Mouse (Mus musculus): Measurements from ENCODE around the gene Rps13. TPM values are rescaled to one million over a fixed set of nuclear protein-coding genes. Genes with fewer than 3 reads are reported as not detected.

Gene Rps13
- polyA plus RNA-seq, 1 experiment from 2014 or later = 724 TPM

GRCm38 (mm10) chr7:116286611-116287355 is 47.2 kb downstream of the Rps13 start:
- no peak overlapping the region for H3K4me3 ChIP-seq (ENCODE audit: low read depth, low read length)
- H3K27ac ChIP-seq (ENCODE audit: low read depth, low read length) = peak overlapping the region; percentile 62
- no peak for ATAC-seq (replicated peaks; ENCODE audit: insufficient number of reproducible peaks, low FRiP score, low TSS enrichment)
- H3K36me3 ChIP-seq (ENCODE audit: control insufficient read depth, insufficient read depth, low read length) = no peaks in the 10 kb centered on the region
- H3K9ac ChIP-seq (ENCODE audit: low read depth, low read length) = peak overlapping the region; percentile 12; the same call in 1 of the 2 replicates
- no peak overlapping the region for H3K4me2 ChIP-seq
- no peaks in the 10 kb centered on the region for H3K27me3 ChIP-seq (ENCODE audit: control insufficient read depth, insufficient read depth, low read length)
- H3K9me3 ChIP-seq (replicated peaks; ENCODE audit: control insufficient read depth, low read length) = no peaks in the 10 kb centered on the region
- peaks cover 25% of the 10 kb centered on the region for H3K4me1 ChIP-seq (ENCODE audit: control insufficient read depth, insufficient read depth, low read length)
- WGBS (ENCODE audit: insufficient replicate concordance) = 28% methylated on average over 11 of the region's 11 CpGs

GRCm38 (mm10) chr7:116286173-116286572 is 47.8 kb downstream of the Rps13 start:
- peak overlapping the region; percentile 12; the same call in 1 of the 2 replicates for H3K9ac ChIP-seq (ENCODE audit: low read depth, low read length)
- H3K4me1 ChIP-seq (ENCODE audit: control insufficient read depth, insufficient read depth, low read length) = peaks cover 25% of the 10 kb centered on the region
- H3K36me3 ChIP-seq (ENCODE audit: control insufficient read depth, insufficient read depth, low read length) = no peaks in the 10 kb centered on the region
- WGBS (ENCODE audit: insufficient replicate concordance) = 42% methylated on average over 12 of the region's 12 CpGs
- no peak overlapping the region for H3K4me3 ChIP-seq (ENCODE audit: low read depth, low read length)
- peak overlapping the region; percentile 62 for H3K27ac ChIP-seq (ENCODE audit: low read depth, low read length)
- no peaks in the 10 kb centered on the region for H3K9me3 ChIP-seq (replicated peaks; ENCODE audit: control insufficient read depth, low read length)
- H3K4me2 ChIP-seq = no peak overlapping the region
- no peaks in the 10 kb centered on the region for H3K27me3 ChIP-seq (ENCODE audit: control insufficient read depth, insufficient read depth, low read length)
- ATAC-seq (replicated peaks; ENCODE audit: insufficient number of reproducible peaks, low FRiP score, low TSS enrichment) = 0 out of 2 replicates have a peak, but pooled peaks have one; percentile 50

- H3K27me3 ChIP-seq (ENCODE audit: control insufficient read depth, insufficient read depth, low read length) = no peaks in the 10 kb centered on the region
- peaks cover 25% of the 10 kb centered on the region for H3K4me1 ChIP-seq (ENCODE audit: control insufficient read depth, insufficient read depth, low read length)
- H3K9ac ChIP-seq (ENCODE audit: low read depth, low read length) = no peak overlapping the region
- no peak overlapping the region for H3K4me2 ChIP-seq
- H3K4me3 ChIP-seq (ENCODE audit: low read depth, low read length) = no peak overlapping the region
- WGBS (ENCODE audit: insufficient replicate concordance) = 70% methylated on average over 1 of the region's 1 CpGs
- H3K36me3 ChIP-seq (ENCODE audit: control insufficient read depth, insufficient read depth, low read length) = no peaks in the 10 kb centered on the region
- H3K9me3 ChIP-seq (replicated peaks; ENCODE audit: control insufficient read depth, low read length) = no peaks in the 10 kb centered on the region
- no peak for ATAC-seq (replicated peaks; ENCODE audit: insufficient number of reproducible peaks, low FRiP score, low TSS enrichment)
- no peak overlapping the region for H3K27ac ChIP-seq (ENCODE audit: low read depth, low read length)
Observed at GRCm38 (mm10) chr7:116285216-116285615, 48.8 kb downstream of the Rps13 start.

- H3K27ac ChIP-seq (ENCODE audit: low read depth, low read length) = no peak overlapping the region
- WGBS (ENCODE audit: insufficient replicate concordance) = 47% methylated on average over 11 of the region's 11 CpGs
- H3K9ac ChIP-seq (ENCODE audit: low read depth, low read length) = no peak overlapping the region
- H3K4me1 ChIP-seq (ENCODE audit: control insufficient read depth, insufficient read depth, low read length) = peaks cover 18% of the 10 kb centered on the region
- H3K9me3 ChIP-seq (replicated peaks; ENCODE audit: control insufficient read depth, low read length) = no peaks in the 10 kb centered on the region
- no peak overlapping the region for H3K4me2 ChIP-seq
- no peak for ATAC-seq (replicated peaks; ENCODE audit: insufficient number of reproducible peaks, low FRiP score, low TSS enrichment)
- no peaks in the 10 kb centered on the region for H3K36me3 ChIP-seq (ENCODE audit: control insufficient read depth, insufficient read depth, low read length)
- H3K27me3 ChIP-seq (ENCODE audit: control insufficient read depth, insufficient read depth, low read length) = no peaks in the 10 kb centered on the region
- H3K4me3 ChIP-seq (ENCODE audit: low read depth, low read length) = no peak overlapping the region
Observed at GRCm38 (mm10) chr7:116282755-116283154, 51.2 kb downstream of the Rps13 start.

Other genes starting within 250 kb of the Rps13 start
- gene Gm4353, start 249.6 kb downstream of the Rps13 start, polyA plus RNA-seq (2014; fragmentation: Nextera tagmentation; extraction: Ambion mirVana) = 0.76 TPM in 1 of 2 replicates, not detected in the other
- gene Plekha7, start 25.8 kb downstream of the Rps13 start, polyA plus RNA-seq (2014; fragmentation: Nextera tagmentation; extraction: Ambion mirVana) = 25.7 and 29.1 TPM in 2 replicates
- 24.7 and 29.5 TPM in 2 replicates for gene Pik3c2a, start 109.3 kb upstream of the Rps13 start, polyA plus RNA-seq (2014; fragmentation: Nextera tagmentation; extraction: Ambion mirVana)
- gene Nucb2, start 170.2 kb upstream of the Rps13 start, polyA plus RNA-seq (2014; fragmentation: Nextera tagmentation; extraction: Ambion mirVana) = 6.5 and 8.7 TPM in 2 replicates

Data from heart, embryonic 11.5 days (tissue).